Mouse (Mus musculus): ENCODE data around the gene Dnhd1. TPM values are rescaled to one million over a fixed set of nuclear protein-coding genes. Genes with fewer than 3 reads are reported as not detected.
"Not testable (repeated sequence)": the region's sequence is repeated elsewhere in the genome, so short reads cannot be mapped to it uniquely, and the experiment has no call there.

Gene Dnhd1
- total RNA-seq, 2 experiments from 2014 or later: 5.2 to 6.1 TPM

- DNase-seq (ENCODE audit: low spot score in 2 of 2): no peak
These were observed 10.9 kb upstream of the Dnhd1 start, which contains the start of gene Timm10b for GRCm38 (mm10) chr7:105639756-105640155. TSS of gene Timm10b (plus strand) at chr7:105640056.

GRCm38 (mm10) chr7:105640233-105640893 is 10.3 kb upstream of the Dnhd1 start, which contains the start of the genes Arfip2 and Gm45799:
TSS of gene Arfip2 (minus strand) at chr7:105640416.
TSS of gene Gm45799 (plus strand) at chr7:105640552.
- DNase-seq (ENCODE audit: low spot score in 2 of 2): peak; percentile 97 to 98

GRCm38 (mm10) chr7:105640894-105641255 is 9.8 kb upstream of the Dnhd1 start:
- DNase-seq (ENCODE audit: low spot score in 2 of 2): no peak

- DNase-seq (ENCODE audit: low spot score in 2 of 2): no peak
These were observed 8.7 kb upstream of the Dnhd1 start for GRCm38 (mm10) chr7:105641936-105642335.

- no peak for DNase-seq (ENCODE audit: low spot score in 2 of 2)
These were observed 35.0 kb downstream of the Dnhd1 start for GRCm38 (mm10) chr7:105685541-105686197.

- no peak for DNase-seq (ENCODE audit: low spot score in 2 of 2)
These were observed 40.2 kb downstream of the Dnhd1 start for GRCm38 (mm10) chr7:105690875-105691274.

- DNase-seq (ENCODE audit: low spot score in 2 of 2): peak; percentile 31 to 54
These were observed 52.6 kb downstream of the Dnhd1 start for GRCm38 (mm10) chr7:105703184-105703583.

- no peak for DNase-seq (ENCODE audit: low spot score in 2 of 2)
These were observed 53.2 kb downstream of the Dnhd1 start for GRCm38 (mm10) chr7:105703816-105704215.

GRCm38 (mm10) chr7:105708733-105709132 is 58.1 kb downstream of the Dnhd1 start:
- DNase-seq (ENCODE audit: low spot score in 2 of 2): no peak

- no peak for DNase-seq (ENCODE audit: low spot score in 2 of 2)
These were observed 64.7 kb downstream of the Dnhd1 start for GRCm38 (mm10) chr7:105715366-105715765.

- DNase-seq (ENCODE audit: low spot score in 2 of 2): no peak
These were observed 71.3 kb downstream of the Dnhd1 start for GRCm38 (mm10) chr7:105721916-105722315.

- peak; percentile 42 to 48 for DNase-seq (ENCODE audit: low spot score in 2 of 2)
These were observed 75.7 kb downstream of the Dnhd1 start for GRCm38 (mm10) chr7:105726144-105726979.

GRCm38 (mm10) chr7:105726980-105727325 is 76.3 kb downstream of the Dnhd1 start:
- no peak for DNase-seq (ENCODE audit: low spot score in 2 of 2)

GRCm38 (mm10) chr7:105728701-105729428 is 78.2 kb downstream of the Dnhd1 start:
- DNase-seq (ENCODE audit: low spot score in 2 of 2): no peak

- no peak for DNase-seq (ENCODE audit: low spot score in 2 of 2)
These were observed 83.2 kb downstream of the Dnhd1 start for GRCm38 (mm10) chr7:105733836-105734235.

- DNase-seq (ENCODE audit: low spot score in 2 of 2): no peak
These were observed 84.2 kb downstream of the Dnhd1 start for GRCm38 (mm10) chr7:105734826-105735225.

- not testable (repeated sequence) for DNase-seq (ENCODE audit: low spot score in 2 of 2)
These were observed 84.8 kb downstream of the Dnhd1 start for GRCm38 (mm10) chr7:105735464-105735863.

GRCm38 (mm10) chr7:105736264-105736901 is 85.8 kb downstream of the Dnhd1 start, which contains the start of gene Ilk:
TSS of gene Ilk (plus strand) at chr7:105736592.
- peak; percentile 89 to 92 for DNase-seq (ENCODE audit: low spot score in 2 of 2)

- DNase-seq (ENCODE audit: low spot score in 2 of 2): peak in 1 of 2 experiments; percentile 45
These were observed 86.4 kb downstream of the Dnhd1 start, which contains the start of gene Rrp8 for GRCm38 (mm10) chr7:105736911-105737521. TSS of gene Rrp8 (minus strand) at chr7:105737385.

- no peak for DNase-seq (ENCODE audit: low spot score in 2 of 2)
These were observed 87.0 kb downstream of the Dnhd1 start for GRCm38 (mm10) chr7:105737648-105738047.
